Mouse (Mus musculus): Measurements from ENCODE around the gene Ppp1r3c. TPM values are rescaled to one million over a fixed set of nuclear protein-coding genes. Genes with fewer than 3 reads are reported as not detected.

The Ppp1r3c gene
- total RNA-seq, 2 experiments from 2014 or later = 46.7 to 47.7 TPM

DNA sequence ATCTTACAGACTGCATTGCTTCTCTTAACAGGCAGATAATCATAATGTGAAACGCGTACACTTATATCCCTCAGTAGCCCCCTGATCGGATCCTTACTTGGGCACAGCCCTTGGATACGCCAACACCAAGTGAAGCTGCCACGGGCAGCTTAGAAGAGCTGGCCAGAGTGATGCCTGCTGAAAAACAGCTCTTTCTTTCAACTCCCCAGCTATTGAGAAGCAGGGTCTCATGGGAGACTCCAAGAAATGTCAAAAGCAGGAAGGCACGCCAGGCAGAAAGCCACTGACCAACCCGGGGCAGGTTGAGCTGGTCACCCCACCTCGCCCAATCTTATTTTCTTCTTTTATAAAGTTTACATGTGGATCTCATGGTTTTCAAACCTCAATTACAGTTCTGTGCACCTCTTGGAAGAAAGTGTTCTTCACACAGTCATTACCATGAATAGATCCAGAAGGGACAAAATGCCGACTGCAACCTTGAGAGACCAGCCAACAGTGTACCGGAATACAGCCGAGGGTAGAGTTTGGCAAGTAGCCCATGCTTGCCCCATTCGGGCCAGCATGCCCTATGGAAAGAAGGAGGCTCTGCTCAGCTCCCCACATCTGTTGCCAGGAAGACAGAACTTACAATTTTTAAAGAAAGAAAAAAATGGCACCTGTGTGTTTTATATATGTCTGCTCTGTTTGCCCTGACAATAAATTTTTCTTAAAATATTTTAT lies 7.6 kb downstream of the Ppp1r3c start:
- DNase-seq (ENCODE audit: low spot score in 2 of 2) = no peak

DNA sequence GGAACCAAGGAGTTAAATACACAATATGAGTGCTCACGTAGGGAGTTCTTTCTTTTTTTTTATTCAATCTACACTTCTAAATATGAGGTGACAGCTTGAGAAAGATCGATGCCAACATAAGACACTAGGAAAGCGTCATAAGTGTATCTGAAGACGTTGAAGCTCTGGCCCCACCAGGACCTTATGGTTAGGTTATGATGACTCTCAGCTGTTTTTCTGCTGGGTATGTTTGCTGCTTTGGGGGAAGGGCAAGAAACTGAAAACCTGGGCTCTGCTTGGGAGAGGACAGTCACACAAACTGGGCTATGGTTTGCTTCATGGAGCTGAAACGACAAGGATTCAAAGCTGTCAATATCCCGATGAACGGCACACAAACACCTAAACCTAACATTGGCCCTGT lies 11.5 kb downstream of the Ppp1r3c start:
- no peak for DNase-seq (ENCODE audit: low spot score in 2 of 2)
- intact Hi-C loops (cut with DNase I) = no loop called here

More for the DNA sequence above, 7.6 kb downstream of the Ppp1r3c start:
- intact Hi-C loops (cut with DNase I) = no loop called here

DNA sequence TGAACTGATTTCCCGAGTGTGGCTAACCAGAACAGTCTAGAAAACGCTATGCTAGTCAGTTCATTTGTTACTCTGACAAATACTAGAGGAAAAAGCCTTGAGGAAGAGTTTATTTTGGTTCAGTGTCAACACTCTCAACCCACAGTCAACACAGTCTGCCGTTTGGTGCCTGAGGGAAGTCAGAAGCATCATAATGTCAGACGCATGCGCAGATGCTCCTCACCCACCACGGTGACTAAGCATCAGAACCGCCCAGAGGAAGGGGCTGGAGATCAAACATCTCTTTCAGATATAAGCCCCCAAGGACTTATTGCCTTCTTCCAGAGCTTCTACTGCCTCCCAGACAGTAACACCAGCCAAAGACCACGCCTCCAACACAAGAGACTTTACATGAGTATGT lies 15.3 kb downstream of the Ppp1r3c start:
- DNase-seq (ENCODE audit: low spot score in 2 of 2) = no peak
- intact Hi-C loops (cut with DNase I) = no loop called here

DNA sequence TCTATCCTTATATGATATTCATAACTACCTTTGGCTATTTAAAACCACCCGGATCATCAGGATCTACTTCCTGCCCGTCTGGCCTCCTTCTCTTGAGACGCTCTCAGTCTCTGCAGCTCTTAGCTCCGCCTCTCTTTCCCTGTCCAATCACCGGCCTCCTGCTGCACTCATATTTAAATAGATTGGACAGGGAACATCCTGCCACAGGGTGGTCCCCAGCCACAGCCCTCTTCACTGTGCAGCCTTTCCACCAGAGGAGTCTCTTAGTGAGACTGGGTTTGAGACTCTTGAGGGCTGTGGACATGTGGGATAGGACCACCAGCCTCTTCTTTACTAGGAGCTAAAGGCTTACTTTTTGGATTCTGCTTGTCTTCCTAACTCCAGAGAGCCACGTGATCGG lies 20.2 kb downstream of the Ppp1r3c start:
- DNase-seq (ENCODE audit: low spot score in 2 of 2) = no peak
- intact Hi-C loops (cut with DNase I) = no loop called here

DNA sequence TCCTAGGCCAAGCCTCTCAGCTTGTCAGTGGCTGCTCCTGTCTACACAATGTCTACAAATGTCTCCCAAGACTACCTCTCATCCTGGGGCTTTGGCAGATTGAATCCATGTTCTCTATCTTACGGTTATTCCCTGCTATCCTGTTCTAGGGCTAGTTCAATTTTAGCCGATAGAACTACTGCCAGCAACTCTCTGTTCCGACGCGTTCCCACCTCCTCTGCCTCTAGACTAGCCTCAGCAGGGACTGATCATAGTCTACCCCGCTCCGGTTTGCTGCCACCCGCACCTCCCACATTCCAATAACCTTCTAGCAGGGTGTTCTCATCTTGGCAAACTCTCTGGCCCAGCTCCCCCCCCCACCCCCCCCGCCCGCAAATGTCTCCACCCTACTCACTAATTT lies 20.9 kb downstream of the Ppp1r3c start:
- DNase-seq (ENCODE audit: low spot score in 2 of 2) = no peak
- intact Hi-C loops (cut with DNase I) = no loop called here

DNA sequence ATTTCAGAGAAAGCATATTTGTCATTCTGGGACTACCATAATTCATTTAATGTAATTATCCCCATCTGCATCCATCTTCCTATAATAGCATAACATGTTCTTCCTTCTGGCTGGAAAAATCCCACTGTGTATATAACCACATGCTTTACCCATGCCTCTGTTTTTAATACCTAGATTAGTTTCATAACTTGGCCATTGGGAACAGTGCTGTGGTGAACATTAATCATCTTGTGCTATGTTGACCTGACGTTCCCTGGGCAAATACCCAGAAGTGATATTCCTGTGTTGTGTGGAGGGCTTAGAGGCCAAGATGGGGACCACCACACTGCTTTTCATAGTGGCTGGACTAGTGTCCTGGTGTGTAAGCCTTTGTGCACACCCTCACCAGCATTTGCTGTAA lies 22.0 kb downstream of the Ppp1r3c start:
- DNase-seq (ENCODE audit: low spot score in 2 of 2) = no peak
- intact Hi-C loops (cut with DNase I) = no loop called here

DNA sequence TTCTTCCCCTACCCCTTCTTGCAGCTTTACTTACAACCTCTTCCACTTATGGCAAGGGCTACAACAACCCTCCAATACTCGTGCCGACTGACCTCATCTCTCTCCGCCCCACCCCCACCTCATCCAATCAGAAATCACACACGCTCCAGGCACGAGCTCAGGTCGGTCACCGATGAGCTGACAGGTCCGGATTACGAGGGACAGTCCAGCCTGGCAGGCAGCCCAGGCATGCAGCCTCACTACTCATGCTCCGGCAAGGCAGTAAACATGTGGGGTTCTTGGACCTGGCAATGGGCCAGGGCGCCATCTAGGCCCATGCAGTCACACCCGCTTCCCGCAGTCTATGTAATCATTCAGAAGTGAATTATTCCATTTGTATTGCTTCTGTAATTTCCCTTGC lies 23.4 kb downstream of the Ppp1r3c start:
- DNase-seq (ENCODE audit: low spot score in 2 of 2) = no peak
- intact Hi-C loops (cut with DNase I) = no loop called here

DNA sequence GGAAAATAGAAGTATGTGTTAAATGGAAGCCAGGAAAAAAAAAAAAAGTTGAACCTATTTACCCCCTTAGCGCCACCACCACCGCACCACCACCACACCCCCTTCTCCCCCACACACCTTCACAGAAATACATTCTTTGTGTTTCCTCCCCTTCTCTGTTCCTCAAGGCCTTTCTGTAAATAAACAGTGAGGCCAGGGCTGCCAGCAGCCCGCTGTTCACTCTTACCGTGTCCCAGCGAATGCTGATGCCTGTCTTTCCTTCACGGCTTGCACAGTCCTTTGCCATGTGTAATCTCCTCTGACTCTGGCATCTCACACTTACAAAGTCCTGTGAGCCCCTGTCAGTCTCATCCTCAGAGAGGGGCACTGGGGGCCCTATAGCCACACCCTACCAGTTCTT lies 30.3 kb downstream of the Ppp1r3c start:
- no peak for DNase-seq (ENCODE audit: low spot score in 2 of 2)
- intact Hi-C loops (cut with DNase I) = no loop called here

DNA sequence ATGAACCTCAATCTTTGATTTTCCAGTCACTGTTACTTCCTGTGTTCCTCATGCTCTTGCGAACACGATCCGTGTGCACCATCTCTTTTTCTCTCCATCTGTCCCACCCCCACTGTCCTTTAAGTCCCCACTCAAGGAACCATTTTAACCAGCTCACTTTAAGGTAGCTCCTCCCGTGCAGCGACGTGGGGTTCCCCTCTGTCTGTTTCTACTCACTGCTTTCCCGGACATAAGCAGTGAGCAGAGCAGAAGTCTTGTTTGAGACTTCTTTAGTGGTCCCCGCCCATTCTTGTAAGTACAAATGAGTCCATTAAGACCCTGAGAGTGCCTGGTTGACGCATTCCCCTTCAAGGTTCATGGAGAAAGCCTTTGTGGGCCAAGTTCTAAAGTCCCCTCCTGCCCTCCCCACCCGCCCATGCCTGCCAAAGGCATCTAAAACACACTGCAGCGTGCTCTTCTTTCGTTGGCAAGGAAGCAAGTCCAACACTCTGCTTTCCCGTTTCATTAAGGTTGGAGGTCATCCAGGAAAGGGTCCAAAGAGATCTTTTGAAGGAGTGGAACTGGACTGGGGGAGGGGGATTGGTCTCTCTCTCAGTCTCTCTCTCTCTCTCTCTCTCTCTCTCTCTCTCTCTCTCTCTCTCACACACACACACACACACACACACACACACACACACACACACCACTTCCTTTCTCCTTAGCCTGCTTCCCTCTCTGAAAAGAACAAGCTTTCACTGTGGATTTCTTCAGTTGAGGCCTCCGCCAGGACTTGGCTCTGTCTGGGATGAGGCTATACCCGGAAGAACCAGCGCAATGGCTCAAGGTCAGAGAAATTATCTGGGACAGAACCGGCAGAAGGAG lies 30.9 kb downstream of the Ppp1r3c start:
- intact Hi-C loops (cut with DNase I) = no loop called here
- DNase-seq (ENCODE audit: low spot score in 2 of 2) = no peak

DNA sequence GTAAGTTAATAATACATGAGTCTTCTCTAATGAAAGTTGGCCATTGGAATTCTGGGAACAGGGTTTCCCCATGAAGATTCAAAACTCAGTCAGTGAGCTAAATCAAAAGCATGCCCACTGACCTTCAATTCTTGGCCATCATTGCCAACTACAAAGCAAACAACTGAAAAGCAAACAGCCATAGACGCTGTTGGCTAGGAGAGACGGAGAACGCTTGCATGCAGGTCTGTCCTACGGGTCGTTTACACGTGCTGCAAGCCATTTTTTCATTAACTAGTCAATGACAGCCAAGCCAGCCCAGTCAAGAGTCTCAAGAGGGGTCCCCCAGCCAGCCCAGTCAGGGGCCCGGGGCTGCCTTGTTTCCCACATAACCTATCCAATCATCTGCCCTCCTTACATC lies 31.7 kb downstream of the Ppp1r3c start:
- no peak for DNase-seq (ENCODE audit: low spot score in 2 of 2)
- intact Hi-C loops (cut with DNase I) = no loop called here

DNA sequence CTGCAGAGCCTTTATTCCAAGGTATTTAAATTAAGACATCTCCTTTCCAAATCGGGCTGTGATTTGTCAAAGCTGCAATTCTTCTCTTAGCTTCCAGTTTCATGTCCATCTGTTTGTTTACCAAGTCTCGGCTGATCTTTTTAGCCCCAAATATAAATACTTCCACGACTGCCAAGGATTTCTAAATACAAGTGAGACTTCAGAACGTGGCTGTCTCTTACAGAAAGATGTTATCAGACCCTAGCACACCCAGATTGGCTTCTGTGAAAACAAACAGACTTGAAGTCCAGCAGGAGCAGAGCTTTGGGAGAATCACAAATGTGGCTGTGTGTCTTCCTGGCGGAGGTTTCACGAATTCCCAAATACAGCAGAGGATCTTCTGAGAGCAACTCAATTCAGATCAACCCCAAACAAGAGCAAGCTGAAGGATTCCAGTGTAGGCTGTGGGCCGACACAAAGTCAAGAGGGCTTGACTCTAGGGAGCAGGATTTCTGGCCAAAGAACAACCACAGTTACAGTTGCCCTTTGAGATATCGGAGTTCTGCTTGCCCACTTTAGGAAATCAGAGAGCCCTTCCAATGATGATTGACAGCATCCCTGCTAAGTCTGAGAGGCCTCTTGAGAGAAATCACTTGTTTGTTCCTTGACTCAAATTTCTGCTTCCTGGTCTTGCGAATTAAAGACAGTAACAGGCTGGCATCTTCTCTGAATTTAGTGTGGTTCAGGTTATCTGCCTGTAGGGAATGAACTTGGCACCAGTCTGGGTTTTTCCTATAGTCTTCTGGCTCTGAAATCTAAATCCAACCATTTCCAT lies 34.4 kb downstream of the Ppp1r3c start:
- no peak for DNase-seq (ENCODE audit: low spot score in 2 of 2)
- intact Hi-C loops (cut with DNase I) = no loop called here

DNA sequence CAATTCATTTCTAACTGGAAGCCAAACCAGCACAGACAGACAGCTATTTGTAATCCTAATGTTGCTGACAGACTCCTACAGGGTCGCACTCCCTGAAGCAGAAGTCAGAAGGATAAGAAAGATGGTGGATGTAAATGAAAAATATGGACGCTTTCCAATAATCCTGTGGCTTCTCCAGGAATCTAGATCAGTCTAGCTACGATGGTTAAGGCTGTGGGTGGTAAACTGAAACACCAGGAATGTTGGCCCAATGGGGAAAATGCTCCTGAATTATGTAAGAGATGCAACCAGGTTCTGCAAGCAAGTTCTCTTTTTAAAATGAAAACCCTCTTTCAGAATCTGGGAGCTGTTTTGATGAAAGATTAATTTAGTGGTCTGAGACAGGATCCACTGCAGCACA lies 35.1 kb downstream of the Ppp1r3c start:
- no peak for DNase-seq (ENCODE audit: low spot score in 2 of 2)
- intact Hi-C loops (cut with DNase I) = no loop called here

DNA sequence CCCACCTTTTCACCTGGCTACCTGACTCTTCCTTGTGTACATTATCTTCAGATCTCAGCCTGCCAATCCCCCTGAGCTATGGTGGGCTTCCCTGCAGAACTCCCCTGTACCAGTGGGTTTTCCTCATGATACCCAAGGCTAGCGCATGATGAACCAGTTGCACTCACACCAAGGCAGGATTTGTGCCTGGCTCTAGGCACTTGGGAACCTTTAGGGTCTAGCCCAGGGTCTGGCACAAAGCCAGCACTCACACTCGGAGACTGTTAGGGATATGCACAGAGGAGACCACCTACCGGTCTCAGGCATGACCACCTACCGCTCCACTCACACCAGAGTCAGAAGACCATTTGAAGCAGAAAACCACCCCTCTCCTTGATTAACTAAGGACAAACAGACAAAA lies 35.5 kb downstream of the Ppp1r3c start:
- no peak for DNase-seq (ENCODE audit: low spot score in 2 of 2)
- intact Hi-C loops (cut with DNase I) = no loop called here

DNA sequence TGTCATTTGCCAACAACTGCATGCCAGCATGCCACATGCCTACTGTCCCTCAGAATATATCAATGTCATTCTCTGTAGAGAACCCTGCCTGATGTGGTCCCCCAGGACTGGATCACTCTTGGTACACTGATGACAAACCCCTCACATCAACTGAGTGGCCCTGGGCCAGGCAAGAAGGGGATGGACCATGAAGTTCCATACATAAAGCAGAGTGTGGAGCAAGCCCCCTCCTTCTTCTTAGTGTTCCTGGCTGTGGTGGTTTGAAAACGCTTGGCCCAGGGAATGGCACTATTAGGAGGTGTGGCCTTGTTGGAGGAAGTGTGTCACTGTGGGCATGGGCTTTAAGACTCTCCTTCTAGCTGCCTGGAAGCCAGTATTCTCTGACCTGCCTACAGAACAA lies 37.3 kb downstream of the Ppp1r3c start:
- intact Hi-C loops (cut with DNase I) = no loop called here
- DNase-seq (ENCODE audit: low spot score in 2 of 2) = no peak

DNA sequence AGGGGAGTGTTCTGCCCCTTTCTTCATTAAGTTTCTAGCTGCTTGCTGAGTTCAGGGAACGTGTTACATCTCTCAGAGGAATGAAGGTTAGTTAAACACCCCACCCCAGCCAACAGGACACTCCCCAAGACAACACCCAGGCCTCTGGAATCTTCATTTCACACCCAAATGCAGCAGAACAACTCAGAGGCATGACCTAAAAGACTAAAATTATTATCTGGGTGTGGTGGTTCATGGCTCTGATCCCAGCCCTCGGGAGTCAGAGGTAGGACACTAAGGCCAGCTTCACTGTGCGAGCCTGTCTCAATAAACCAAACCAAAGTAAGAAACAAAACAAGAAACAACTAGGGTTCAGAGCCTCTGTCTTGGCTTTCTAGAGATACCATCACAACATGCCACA lies 38.3 kb downstream of the Ppp1r3c start:
- no peak for DNase-seq (ENCODE audit: low spot score in 2 of 2)
- intact Hi-C loops (cut with DNase I) = no loop called here

DNA sequence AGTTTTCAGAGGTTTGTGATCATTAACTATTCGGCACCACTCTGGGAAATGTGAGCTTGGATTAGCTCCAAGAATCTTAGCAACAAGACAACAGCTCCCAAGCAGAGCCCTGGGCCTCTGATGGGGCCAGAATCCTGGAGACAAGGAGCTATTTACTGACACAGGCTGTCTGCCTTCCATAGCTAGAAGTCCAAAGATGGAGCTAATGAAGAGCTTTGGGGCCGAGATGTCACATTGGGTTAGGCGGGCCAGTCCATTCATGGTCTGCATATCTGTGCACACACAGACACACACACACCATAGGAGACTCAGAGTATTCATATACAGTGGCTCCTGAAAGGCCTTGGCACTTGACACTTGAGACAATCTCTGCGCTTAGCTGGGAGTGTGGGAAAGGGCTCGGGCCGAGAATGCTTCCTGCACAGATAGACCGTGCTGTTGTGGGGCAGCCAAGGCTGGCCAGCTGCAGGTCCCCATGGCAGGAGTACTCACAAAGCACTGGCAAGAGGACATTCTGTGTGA lies 39.8 kb downstream of the Ppp1r3c start:
- no peak for DNase-seq (ENCODE audit: low spot score in 2 of 2)
- intact Hi-C loops (cut with DNase I) = no loop called here

DNA sequence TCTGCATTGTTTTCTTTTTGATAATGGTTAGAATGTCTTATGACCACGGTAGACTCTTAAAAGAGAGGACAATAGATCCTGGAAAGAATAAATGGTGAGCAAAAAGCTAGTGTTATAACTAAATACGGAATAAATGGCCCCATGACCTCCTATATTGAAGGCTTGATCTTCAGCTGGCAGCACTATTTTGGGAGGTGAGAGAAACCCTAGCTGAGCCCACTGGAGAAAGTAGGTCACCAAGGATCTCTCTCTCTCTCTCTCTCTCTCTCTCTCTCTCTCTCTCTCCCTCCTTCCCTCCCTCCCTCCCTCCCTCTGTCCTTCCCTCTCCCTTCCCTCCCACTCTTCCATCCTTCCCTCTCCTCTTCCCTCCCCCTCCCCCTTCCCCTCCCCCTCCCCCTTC lies 42.9 kb downstream of the Ppp1r3c start:
- intact Hi-C loops (cut with DNase I) = no loop called here
- no peak for DNase-seq (ENCODE audit: low spot score in 2 of 2)

DNA sequence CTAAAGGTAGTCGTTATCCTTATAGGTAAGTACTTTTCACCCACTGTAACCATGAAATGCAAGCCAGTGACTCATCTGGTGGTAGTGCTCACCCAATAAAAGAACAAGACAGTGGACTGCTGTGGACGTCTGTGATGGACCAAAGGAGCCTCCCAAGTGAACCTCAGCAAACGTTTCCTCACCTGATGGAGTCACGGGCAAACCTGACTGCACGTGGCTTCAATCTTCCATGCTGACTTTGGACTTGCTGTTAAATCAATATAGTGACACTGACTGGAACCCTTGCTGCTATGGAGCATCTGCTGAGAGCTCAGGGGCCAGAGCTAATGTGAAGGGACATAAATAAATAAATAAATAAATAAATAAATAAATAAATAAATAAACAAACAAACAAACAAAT lies 44.5 kb downstream of the Ppp1r3c start:
- DNase-seq (ENCODE audit: low spot score in 2 of 2) = no peak
- intact Hi-C loops (cut with DNase I) = no loop called here

DNA sequence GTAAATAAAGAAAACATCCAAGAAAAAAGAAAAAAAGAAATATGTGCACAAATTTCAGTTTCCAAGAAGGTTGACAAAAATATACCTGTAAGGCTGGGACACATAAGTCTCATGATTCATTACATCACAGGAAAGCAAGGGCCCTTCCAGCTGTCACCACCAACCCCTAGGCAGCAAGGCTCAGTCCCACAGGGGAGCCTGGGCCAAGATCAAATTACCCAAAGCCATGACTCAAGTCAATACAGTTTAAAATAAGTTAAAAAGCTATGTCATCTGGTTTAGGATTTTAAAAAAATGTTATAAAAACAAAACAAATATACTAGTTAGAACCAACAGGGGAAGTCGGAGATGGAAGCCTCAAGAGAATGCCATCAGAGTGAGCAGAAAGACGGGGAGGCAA lies 45.2 kb downstream of the Ppp1r3c start:
- intact Hi-C loops (cut with DNase I) = no loop called here
- DNase-seq (ENCODE audit: low spot score in 2 of 2) = no peak

DNA sequence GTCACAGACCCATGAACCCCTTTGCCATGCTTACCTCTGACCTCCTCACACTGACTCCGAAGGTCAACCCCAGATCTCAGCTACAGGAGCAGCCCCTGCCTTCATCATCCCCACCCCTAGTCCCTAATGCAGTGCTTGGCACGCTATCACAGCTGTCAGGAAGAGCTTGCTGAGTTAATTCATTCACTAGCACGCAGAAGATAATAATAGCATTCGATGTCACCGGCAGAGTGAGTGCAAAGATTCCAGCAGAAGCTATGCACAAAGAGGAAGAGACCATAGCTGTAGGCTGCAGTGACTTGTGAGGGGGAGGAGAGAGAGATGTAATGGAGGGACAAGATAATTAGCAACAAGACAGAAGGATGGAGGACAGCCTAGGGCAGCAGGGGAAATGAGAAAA lies 47.2 kb downstream of the Ppp1r3c start:
- DNase-seq (ENCODE audit: low spot score in 2 of 2) = no peak

More for the DNA sequence above, 47.2 kb downstream of the Ppp1r3c start:
- intact Hi-C loops (cut with DNase I) = no loop called here

All from left cerebral cortex, postnatal 36 days (tissue).